Mouse (Mus musculus) left cerebral cortex, postnatal 10 days (tissue): ENCODE measurements around the gene Abcf2. TPM values are rescaled to one million over a fixed set of nuclear protein-coding genes. Genes with fewer than 3 reads are reported as not detected.
A peak's percentile ranks its signal among the peaks of the same experiment; 100 is the strongest.

Experiments
- DNase-seq, 2 experiments: peaks; one replicate each; pipeline ENCODE4 v3.0.0; 2021 to 2022; ENCODE audit warnings: low spot score in 2 of 2, mixed read lengths in 1 of 2; ENCODE audit errors: extremely low spot score in 1 of 2
- intact Hi-C: fragments of 180-260 bp; cut with DNase I; formaldehyde crosslinking; loops from one replicate; pipeline ENCODE4 v1.15.1; 2025
- microRNA-seq: library from miRNA; unstranded; fragments of <30 nt; microRNA quantifications from one replicate; pipeline ENCODE4 v1.2.0, GENCODE M21; 2022
- total RNA-seq, 2 experiments: library from RNA; stranded (reverse); gene quantifications; 2 replicates each; pipeline ENCODE4 v1.2.3; 2021

Abcf2 gene
- total RNA-seq, 2 experiments from 2014 or later: 56.0 to 58.9 TPM

DNA sequence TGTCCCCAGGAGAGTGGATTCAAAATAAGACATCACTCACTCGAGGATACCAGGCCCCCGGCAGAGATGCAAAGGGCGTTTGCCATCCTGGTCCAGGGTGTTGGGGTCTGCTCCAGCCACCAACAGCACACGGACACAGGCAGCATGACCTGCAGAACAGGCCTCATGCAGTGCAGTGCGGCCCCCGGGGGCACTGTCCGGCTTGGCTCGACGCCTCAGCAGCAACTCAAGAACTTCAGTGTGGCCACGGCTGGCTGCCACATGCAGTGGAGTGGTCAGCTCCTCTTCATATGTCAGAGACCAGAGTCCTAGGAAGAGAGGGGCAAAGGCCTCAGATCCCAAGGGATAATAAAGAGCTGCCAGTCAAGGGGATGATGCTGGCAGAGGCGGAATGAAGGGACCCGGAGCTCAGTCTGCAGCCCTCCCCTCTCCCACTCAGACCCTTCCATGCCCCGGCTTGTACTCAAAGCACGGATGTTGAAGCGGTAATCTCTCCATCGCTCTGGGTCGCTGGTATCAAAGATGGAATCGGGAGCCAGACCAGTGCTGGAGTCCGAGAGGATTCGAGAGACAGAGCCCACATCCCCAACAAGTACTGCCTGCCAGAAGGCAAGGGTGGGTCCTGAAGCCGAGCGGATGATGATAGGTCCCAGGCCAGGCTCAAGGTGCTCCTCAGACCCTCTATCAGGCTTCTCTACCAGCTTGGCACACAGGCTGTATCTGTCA lies 37.5 kb downstream of the Abcf2 start:
- DNase-seq: no peak
- intact Hi-C loops: no loop called here

DNA sequence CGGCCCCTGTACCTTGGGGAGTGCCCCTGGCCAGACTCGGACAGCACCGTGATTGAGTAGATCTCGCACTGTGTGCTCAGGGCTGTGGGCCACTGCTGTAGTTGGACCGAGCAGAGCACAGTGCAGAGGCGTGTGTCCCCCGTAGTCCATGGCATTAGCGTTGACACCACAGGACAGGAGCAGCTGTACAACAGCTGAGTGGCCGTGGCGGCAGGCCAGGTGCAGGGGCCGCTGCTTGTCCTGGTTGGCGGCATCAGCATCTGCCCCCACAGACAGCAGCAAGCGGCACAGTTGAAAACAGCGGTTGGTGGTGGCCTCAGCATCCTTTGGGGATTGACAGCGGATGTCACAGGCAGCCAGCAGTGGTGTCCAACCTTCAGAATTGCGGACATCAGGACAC lies 39.6 kb downstream of the Abcf2 start:
- intact Hi-C loops: no loop called here
- DNase-seq: peak in 1 of 2 experiments; percentile 43

DNA sequence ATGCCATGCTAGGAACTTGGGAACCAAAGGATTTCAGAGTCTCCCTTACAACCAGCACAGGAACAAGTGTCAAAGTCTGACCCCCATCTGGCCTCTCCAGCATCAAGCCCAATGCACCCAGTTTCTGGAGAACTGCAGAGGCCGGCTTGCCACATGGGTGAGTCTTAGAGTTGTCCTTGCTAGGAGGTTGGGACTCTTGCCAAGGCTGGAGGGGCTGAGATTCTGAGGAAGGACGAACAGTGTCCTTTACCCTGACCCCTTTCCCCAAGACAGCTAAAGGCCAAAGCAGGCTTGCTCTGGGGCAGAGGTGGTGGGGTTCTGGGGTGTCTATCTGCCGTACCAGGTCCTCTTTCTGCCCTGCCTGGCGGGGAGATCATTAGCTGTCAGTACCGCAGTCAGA lies 40.8 kb downstream of the Abcf2 start:
- DNase-seq: no peak
- intact Hi-C loops: no loop called here

DNA sequence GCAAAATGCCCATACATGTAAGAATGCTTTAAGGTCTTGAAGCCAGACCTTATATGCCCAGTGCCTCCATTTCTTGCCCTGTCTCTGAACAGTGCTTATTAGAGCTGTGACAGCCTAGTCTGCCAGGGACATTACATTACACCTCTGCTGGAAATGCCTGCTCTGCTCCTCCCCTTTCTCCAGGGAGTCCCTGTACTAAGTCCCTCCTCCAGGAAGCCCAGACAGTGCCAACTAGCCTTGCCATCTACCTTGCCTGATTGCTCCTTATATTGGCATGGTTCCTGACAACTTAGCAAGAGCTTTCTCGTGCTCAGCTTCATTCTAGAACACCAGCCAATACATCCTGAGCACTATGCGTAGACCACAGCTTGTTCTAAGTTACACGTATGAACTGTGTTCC lies 41.5 kb downstream of the Abcf2 start:
- intact Hi-C loops: no loop called here

DNA sequence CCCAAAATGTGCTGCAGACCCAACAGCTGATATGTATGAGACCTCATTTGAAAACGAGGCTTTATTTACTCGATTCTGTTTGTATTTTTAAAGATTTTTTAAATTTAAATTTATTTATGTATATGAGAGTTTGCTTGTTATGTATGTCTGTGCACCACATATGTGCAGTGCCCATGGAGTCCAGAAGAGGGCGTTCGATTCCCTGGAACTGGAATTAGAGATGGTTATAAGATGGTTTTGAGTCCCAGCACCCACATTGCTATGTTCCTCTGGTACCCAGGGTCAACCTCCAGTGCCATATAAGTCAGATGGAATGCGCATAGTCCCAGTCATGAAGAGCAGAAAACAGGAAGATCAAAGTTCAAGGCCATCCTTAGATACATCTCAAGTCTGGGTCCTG lies 43.0 kb downstream of the Abcf2 start:
- intact Hi-C loops: no loop called here
- DNase-seq: no peak

More for the DNA sequence above, 41.5 kb downstream of the Abcf2 start:
- DNase-seq: no peak

DNA sequence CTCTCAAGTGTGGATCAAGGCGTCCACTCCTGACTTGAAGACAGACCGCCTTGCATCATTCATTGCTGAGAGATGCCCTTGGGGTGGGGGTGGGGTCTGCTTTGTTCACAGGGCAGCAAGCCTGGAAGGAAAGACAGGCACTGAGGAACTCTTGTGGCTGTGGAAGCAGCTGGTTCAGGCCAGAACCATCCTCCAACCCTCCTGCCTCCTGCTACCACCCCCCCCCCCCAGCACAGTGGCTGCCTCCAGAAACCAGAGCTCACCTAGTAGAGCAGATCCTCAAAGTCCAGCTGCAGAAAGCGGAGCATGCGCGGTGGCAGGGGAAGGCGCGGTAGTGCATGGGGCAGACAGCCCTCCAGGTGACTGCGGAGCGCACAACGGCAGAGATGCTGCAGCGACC lies 43.9 kb downstream of the Abcf2 start:
- DNase-seq: no peak
- intact Hi-C loops: no loop called here

DNA sequence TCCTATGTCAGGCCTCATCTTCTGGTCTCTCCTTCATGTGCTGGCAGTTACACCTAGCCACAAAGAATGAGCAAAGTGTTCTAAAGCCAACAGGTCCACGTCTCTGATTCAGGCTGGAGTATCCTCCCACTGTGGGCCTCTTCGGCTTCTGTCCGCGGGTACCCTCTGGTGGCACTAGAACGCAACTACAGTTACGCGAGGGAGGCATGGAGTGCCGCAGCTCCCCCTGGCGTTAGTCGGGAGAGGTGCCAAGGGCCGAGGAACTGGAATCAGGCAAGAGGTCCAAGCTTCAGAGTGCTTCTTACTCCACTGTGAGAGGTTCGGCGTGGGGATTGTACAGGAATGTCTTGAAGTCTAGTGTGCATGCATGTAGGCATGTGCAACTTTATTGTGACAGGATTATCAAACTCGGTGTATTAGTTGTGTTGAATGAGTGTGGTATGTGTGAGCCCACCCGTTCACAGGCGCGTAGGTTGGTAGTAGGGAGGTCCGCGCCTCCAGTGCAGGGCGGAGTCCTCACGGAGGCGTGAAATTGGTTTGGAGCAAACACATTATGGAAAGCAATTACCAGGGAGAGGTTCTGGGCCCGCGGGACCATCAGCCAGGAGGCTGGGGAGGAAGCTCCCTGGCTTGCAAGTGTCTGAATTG lies 47.1 kb downstream of the Abcf2 start:
- DNase-seq: peak; percentile 85 to 89
- intact Hi-C loops: no loop called here

DNA sequence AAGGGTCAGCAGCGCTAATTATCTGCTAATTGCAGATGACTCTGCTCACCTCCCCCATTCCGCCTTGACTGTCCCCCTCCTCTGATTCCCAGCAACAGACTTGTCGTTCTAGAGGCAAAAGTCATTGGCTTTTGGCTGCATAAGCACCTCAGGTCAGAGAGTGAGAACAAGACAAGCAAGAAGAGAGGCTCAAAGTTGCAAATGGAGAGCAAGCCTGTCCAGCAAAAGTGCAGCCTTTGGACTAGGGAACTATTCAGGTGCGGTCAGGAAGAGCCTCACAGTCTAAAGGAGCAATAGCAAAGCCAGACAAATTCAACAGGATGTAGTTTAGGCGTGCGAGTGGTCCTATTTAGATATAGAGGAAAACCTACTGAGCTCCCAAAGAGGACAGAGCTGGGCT lies 49.5 kb downstream of the Abcf2 start:
- intact Hi-C loops: no loop called here
- DNase-seq: no peak

DNA sequence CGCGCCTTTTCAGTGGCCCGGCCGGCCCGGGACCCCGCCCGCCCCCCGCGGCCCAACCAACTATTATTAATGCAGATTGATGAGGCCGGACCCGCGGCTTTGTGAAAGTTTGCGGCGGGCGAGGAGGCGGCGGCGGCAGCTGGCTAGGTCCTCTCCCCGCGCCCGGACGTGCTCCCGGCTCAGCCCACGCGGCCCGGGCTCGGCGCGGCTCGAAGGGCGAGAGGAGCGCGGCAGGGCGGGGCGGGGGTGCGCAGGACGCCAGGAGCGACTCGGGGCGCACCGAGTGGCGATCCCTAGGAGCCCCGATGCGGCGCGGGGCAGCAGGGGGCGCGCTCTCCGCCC lies 50.4 kb downstream of the Abcf2 start, which contains the start of gene Gbx1:
Gene Gbx1 (minus strand): TSS at position 314 of the 342 bp plus-strand sequence.
- peak in 1 of 2 experiments; percentile 45 for DNase-seq
- intact Hi-C loops: no loop called here

DNA sequence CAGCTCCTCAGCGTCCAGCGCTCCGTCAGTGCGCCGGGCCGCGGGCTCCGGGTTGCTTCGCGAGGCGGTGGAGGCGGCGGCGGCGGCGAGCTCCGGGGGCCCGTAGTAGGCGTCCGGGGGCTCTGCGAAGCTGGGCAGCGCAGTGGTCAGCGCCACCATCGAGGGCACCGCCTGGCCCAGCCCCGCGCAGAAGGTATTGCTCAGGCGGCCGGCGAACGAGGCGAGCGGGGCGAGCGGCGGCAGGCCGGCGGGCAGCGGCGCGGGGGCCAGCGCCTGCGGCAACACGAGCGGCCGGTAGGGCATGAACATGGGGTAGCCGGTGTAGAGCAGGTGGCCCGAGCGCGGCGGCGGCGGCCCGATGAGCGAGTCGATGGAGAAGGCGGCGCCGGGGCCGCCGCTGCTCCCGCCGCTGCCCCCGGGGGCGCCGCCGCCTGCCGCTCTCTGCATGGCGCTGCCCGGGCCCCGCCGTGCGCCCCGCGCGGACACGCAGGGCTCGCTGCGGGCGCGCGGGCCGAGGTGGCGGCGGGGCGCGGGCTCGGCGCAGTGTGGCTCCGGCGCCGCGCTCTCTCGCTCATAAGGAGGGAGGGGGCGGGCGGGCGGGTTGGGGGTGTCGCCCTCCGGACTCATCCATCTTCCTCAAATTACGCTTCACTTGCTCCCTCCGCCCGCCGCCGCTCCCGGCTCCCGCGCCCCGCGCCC lies 50.9 kb downstream of the Abcf2 start:
- intact Hi-C loops: no loop called here
- DNase-seq: no peak

DNA sequence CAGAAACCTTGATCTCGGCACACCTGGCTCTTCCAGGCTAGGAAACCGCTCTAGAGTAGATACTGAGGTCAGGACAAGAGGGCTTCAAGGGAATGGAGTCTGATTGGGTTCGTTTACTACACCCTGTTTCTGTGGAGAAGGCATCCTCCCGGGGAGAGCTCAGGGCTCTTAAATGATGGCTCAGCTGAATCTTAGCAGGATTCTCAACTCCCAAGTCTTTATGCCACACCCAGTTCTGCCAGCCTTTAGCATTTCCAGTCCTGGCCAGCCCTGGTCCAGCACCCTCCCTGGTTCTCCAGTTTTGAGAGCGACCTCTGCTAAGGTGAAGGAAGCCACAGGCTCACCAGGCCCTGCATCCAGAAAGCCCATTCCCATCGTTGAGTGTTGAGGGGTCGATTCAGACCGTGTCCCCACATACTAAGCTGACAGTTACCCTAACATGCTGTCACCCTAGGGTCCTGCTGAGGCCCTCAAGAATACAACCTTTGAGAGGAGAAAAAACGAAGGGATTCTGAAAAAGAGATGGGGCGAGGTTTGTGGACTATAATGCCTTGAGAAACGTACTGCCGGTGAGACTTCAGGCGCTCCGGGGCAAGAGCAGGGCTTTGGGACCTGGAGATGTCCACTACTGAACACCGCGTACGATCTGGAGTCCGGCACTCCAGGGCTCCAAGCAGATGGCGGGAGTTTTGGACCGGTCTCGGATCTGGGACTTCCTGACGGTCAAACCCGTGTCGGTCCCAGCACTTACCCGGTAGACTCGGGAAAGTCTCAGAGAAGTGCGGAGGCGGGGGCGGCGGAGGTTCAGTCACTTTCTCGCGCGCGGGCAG lies 51.7 kb downstream of the Abcf2 start:
- intact Hi-C loops: no loop called here
- no peak for DNase-seq

DNA sequence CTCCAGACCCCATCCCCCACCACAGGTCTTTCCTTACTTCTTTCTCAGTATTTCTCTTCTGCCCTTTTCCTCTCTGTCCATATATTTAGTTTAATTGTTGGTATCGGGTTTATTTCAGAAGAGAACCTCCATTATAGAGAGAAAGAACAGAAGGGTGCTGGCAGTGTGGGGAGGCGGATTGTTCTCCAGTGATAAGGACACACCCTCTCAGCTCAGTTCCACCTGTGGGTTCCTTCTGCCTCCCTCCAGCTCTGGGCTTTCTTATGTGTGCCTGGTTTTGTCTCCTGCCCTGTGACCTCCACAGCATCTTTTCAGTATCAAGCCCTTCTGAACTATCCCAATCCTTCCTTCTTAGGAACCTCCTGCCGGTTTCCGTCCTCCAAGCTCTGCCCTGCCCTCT lies 52.7 kb downstream of the Abcf2 start:
- no peak for DNase-seq
- intact Hi-C loops: no loop called here

DNA sequence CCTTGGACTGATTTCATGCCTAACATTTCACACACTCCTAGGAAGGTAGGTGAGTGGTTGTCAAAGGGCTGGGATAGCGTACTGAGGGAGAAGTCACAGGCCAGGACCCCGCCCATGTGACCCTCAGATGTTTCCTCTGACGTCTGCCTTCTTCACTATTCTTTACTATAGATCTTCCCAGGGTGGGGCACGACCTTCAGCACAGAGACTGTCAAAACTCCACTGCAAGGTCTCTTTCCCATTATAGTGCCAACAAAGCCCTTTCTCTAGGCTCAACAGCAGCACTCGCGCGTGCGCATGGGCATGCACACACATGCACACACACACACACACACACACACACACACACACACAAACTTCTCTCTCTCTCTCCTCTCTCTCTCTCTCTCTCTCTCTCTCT lies 53.5 kb downstream of the Abcf2 start:
- no peak for DNase-seq
- intact Hi-C loops: no loop called here

DNA sequence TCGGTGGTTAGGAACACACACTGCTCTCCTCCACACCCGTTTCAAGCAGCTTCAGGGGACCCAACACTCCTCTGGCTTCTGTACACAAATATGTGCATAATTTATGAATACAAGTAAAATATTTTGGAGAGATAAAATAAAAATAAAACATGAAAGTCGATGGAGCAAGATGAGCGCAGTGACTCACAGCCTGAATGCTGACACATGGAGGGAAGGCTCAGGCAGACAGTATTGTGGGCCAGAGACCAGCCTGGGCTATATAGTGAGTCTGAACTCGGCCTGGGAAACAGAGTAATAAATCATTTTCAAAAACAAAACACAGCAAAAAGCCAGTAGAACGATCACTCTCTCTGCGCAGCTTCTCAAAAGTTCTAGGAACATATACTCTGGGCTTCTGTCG lies 55.9 kb downstream of the Abcf2 start:
- intact Hi-C loops: no loop called here

More for the DNA sequence above, 55.9 kb downstream of the Abcf2 start:
- no peak for DNase-seq

Small RNA genes within 50 kb of the gene (microRNA-seq; reads per million reads assigned to microRNA genes)
- 1,068 reads per million, percentile 78 among the genes with 10 or more reads in this experiment for gene Mir671

Other genes starting within 250 kb of the Abcf2 start
- 10 to 100 TPM; 17.0 to 19.3 TPM for gene Kcnh2, start 225.9 kb downstream of the Abcf2 start, total RNA-seq
- gene Nos3, start 212.7 kb downstream of the Abcf2 start, total RNA-seq: 10 to 100 TPM in 1 of 2 experiments, 1 to 10 TPM in 1; 8.8 to 10.1 TPM
- 1 to 10 TPM; 3.9 to 4.7 TPM for gene Atg9b, start 185.3 kb downstream of the Abcf2 start, total RNA-seq
- 10 to 100 TPM; 53.3 to 56.0 TPM for gene Abcb8, start 183.8 kb downstream of the Abcf2 start, total RNA-seq
- under 1 TPM in 1 of 2 experiments, not detected in 1; 0.19 TPM for gene Asic3, start 164.1 kb downstream of the Abcf2 start, total RNA-seq
- 100 to 1,000 TPM; 148 to 150 TPM for gene Cdk5, start 153.9 kb downstream of the Abcf2 start, total RNA-seq
- gene Slc4a2, start 153.6 kb downstream of the Abcf2 start, total RNA-seq: 10 to 100 TPM; 24.6 to 27.6 TPM
- gene Fastk, start 132.2 kb downstream of the Abcf2 start, total RNA-seq: 100 to 1,000 TPM in 1 of 2 experiments, 10 to 100 TPM in 1; 96.6 to 105 TPM
- gene Tmub1, start 129.6 kb downstream of the Abcf2 start, total RNA-seq: 10 to 100 TPM; 29.1 to 29.4 TPM
- gene Agap3, start 125.3 kb downstream of the Abcf2 start, total RNA-seq: 100 to 1,000 TPM; 488 to 490 TPM
- under 1 TPM; 0.18 to 0.26 TPM for gene Gbx1, start 50.3 kb downstream of the Abcf2 start, total RNA-seq
- under 1 TPM; 0.24 to 0.45 TPM for gene Asb10, start 36.5 kb downstream of the Abcf2 start, total RNA-seq
- gene 4931409K22Rik, start 20.7 kb downstream of the Abcf2 start, total RNA-seq: not detected
- gene Chpf2, start 9.3 kb upstream of the Abcf2 start, total RNA-seq: 10 to 100 TPM; 55.9 to 59.7 TPM
- gene Smarcd3, start 46.9 kb upstream of the Abcf2 start, total RNA-seq: 100 to 1,000 TPM; 125 to 134 TPM
- 10 to 100 TPM; 75.3 to 79.3 TPM for gene Nub1, start 108.1 kb upstream of the Abcf2 start, total RNA-seq
- gene Wdr86, start 153.3 kb upstream of the Abcf2 start, total RNA-seq: 1 to 10 TPM; 1.1 TPM
- gene Crygn, start 180.5 kb upstream of the Abcf2 start, total RNA-seq: not detected